Mouse (Mus musculus) brain, embryonic 14.5 days (tissue): ENCODE data around the gene Borcs5.

Source experiments
- CTCF ChIP-seq: fragments of 200-500 bp; IDR thresholded peaks from 2 replicates; pipeline ENCODE4 v1.5.1; 2012; ENCODE audit warnings: inconsistent platforms, mild to moderate bottlenecking, moderate library complexity, borderline replicate concordance; ENCODE audit not compliant: insufficient read depth, insufficient read length; ENCODE audit errors: extremely low read depth
- POLR2A ChIP-seq: fragments of 200-500 bp; IDR thresholded peaks from 2 replicates; pipeline ENCODE4 v1.6.1; 2012; ENCODE audit warnings: mild to moderate bottlenecking, inconsistent platforms, borderline replicate concordance; ENCODE audit not compliant: poor library complexity, insufficient read depth, insufficient read length, severe bottlenecking; ENCODE audit errors: extremely low read depth

- TF ChIP-seq POLR2A (peak; percentile 88), CTCF (peak; percentile 51; the same call in 1 of the 2 replicates)
Observed at GRCm38 (mm10) chr6:134640485-134641475, 1.5 kb downstream of the Borcs5 start.
